Mouse (Mus musculus): Measurements from ENCODE around the gene Olfr695.

DNA sequence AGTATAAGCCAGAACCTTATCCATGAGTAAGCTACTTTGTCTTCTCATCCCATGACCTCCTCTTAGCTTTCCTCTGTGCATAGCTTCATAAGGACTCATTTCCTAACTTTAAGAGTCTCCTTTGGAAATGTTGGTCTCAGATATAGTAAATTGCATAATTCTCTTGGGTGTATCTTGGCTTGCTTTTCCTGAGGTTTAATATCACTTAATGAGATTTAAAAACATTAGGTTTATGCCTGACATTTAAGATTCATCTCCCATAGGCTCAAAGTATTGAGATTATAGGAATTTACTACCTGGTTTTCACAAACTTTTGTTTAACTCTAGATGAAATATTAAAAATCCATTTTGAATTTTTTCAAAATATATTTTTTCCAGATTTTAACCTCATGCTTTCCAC, at the start of gene Olfr695:
- TF ChIP-seq UBTF (IDR thresholded peaks at IDR 0.05; ENCODE audit: borderline replicate concordance, insufficient read depth, low read depth, low read length): no peak
- no peak for TF ChIP-seq USF1 (IDR thresholded peaks at IDR 0.05; ENCODE audit: low read depth, low read length)
- TF ChIP-seq MAX (IDR thresholded peaks at IDR 0.05; ENCODE audit: low read length): no peak
- TF ChIP-seq POLR2A (IDR thresholded peaks at IDR 0.05; ENCODE audit: control insufficient read depth in 1 of 2, insufficient read depth in 1 of 2, low read depth in 1 of 2, low read length in 2 of 2, poor library complexity in 1 of 2): no peak
- TF ChIP-seq USF2 (IDR thresholded peaks at IDR 0.05; ENCODE audit: borderline replicate concordance in 1 of 2, insufficient read depth in 1 of 2, low read depth in 1 of 2, low read length in 2 of 2): no peak
- TF ChIP-seq TAL1 (IDR thresholded peaks at IDR 0.05; ENCODE audit: low read length): no peak
- TF ChIP-seq ZC3H11A (IDR thresholded peaks at IDR 0.05; ENCODE audit: low read depth, low read length): no peak
- no peak for TF ChIP-seq CHD2 (IDR thresholded peaks at IDR 0.05; ENCODE audit: low read length)
- no peak for TF ChIP-seq CTCF (IDR thresholded peaks at IDR 0.05 in 2 of 3, conservative IDR thresholded peaks at IDR 0.05 in 1 of 3; ENCODE audit: control insufficient read depth in 1 of 3, insufficient read depth in 1 of 3, low read depth in 2 of 3, low read length in 3 of 3, poor library complexity in 1 of 3, severe bottlenecking in 1 of 3)
- no peak for TF ChIP-seq ZKSCAN1 (IDR thresholded peaks at IDR 0.05; ENCODE audit: low read depth, low read length)
- TF ChIP-seq MXI1 (IDR thresholded peaks at IDR 0.05; ENCODE audit: low read depth, low read length): no peak
- TF ChIP-seq RAD21 (IDR thresholded peaks at IDR 0.05; ENCODE audit: low read depth, low read length): no peak
- TF ChIP-seq EP300 (IDR thresholded peaks at IDR 0.05; ENCODE audit: low read depth in 1 of 2, low read length in 2 of 2): no peak

Measured in MEL (cell line).